Mouse (Mus musculus) liver, postnatal 0 days (tissue): ENCODE results near the gene Arhgef40.

Source experiments
- CTCF ChIP-seq: sonication (generic); IDR thresholded peaks from 2 replicates; pipeline ENCODE4 v1.5.1; 2016; ENCODE audit warnings: antibody characterized with exemption, low read depth
- EP300 ChIP-seq: IDR thresholded peaks from 2 replicates; pipeline ENCODE4 v1.6.1; 2016; ENCODE audit warnings: antibody characterized with exemption, low read depth, mild to moderate bottlenecking

GRCm38 (mm10) chr14:51996866-51997265, 12.3 kb downstream of the Arhgef40 start:
- TF ChIP-seq CTCF (no peak), EP300 (no peak)
